Comparison of ENCODE assay signal across 8 mouse cellular contexts in genomic region chr8:105469041-105469695, GRCm38 (mm10). TPM values are rescaled to one million over a fixed set of nuclear protein-coding genes. Genes with fewer than 3 reads are reported as not detected.
A peak's percentile ranks its signal among the peaks of the same experiment; 100 is the strongest.
DNase-seq lines count a peak whose midpoint lies in the region; ATAC-seq lines count a peak whose summit lies in the region.

No protein-coding gene starts in this region.

- H3K4me1 ChIP-seq in liver, embryonic 11.5 days (replicated peaks; ENCODE audit: control insufficient read depth, insufficient read depth, low read length) = peaks cover 36% of the 10 kb centered on the region
- peaks cover 38% of the 10 kb centered on the region for H3K4me1 ChIP-seq in embryonic facial prominence, embryonic 13.5 days
- peaks cover 29% of the 10 kb centered on the region for H3K4me1 ChIP-seq in hindbrain, embryonic 11.5 days (replicated peaks; ENCODE audit: control insufficient read depth, insufficient read depth, low read length)
- peaks cover 48% of the 10 kb centered on the region for H3K4me1 ChIP-seq in lung, embryonic 16.5 days (replicated peaks; ENCODE audit: control insufficient read depth, insufficient read depth, low read length)
- peaks cover 21% of the 10 kb centered on the region for H3K4me1 ChIP-seq in neural tube, embryonic 14.5 days (ENCODE audit: control insufficient read depth, insufficient read depth, low read length)

- H3K36me3 ChIP-seq in liver, embryonic 11.5 days (ENCODE audit: control insufficient read depth, insufficient read depth, low read length) = no peaks in the 10 kb centered on the region
- peaks cover 20% of the 10 kb centered on the region for H3K36me3 ChIP-seq in embryonic facial prominence, embryonic 13.5 days
- H3K36me3 ChIP-seq in hindbrain, embryonic 11.5 days (ENCODE audit: control insufficient read depth, insufficient read depth, low read length) = 0 out of 2 replicates have a peak, but pooled peaks cover 2% of the 10 kb centered on the region
- peaks cover 3% of the 10 kb centered on the region; the same call in 1 of the 2 replicates for H3K36me3 ChIP-seq in lung, embryonic 16.5 days (ENCODE audit: control insufficient read depth, insufficient read depth, low read length)
- 0 out of 2 replicates have a peak, but pooled peaks cover 3% of the 10 kb centered on the region for H3K36me3 ChIP-seq in neural tube, embryonic 14.5 days (ENCODE audit: control insufficient read depth, insufficient read depth, low read length)

- H3K27me3 ChIP-seq in liver, embryonic 11.5 days (replicated peaks; ENCODE audit: control insufficient read depth, insufficient read depth, low read length) = peaks cover 49% of the 10 kb centered on the region
- peaks cover 39% of the 10 kb centered on the region for H3K27me3 ChIP-seq in embryonic facial prominence, embryonic 13.5 days
- peaks cover 6% of the 10 kb centered on the region for H3K27me3 ChIP-seq in hindbrain, embryonic 11.5 days (ENCODE audit: control insufficient read depth, insufficient read depth, low read length)
- H3K27me3 ChIP-seq in lung, embryonic 16.5 days (ENCODE audit: control insufficient read depth, insufficient read depth, low read depth, low read length) = no peaks in the 10 kb centered on the region; the same call in 1 of the 2 replicates
- no peaks in the 10 kb centered on the region for H3K27me3 ChIP-seq in neural tube, embryonic 14.5 days (ENCODE audit: control insufficient read depth, insufficient read depth, low read length)

- no peak overlapping the region for H3K9ac ChIP-seq in liver, embryonic 11.5 days (ENCODE audit: low read depth, low read length)
- H3K9ac ChIP-seq in embryonic facial prominence, embryonic 13.5 days = no peak overlapping the region
- H3K9ac ChIP-seq in hindbrain, embryonic 11.5 days (ENCODE audit: low read depth, low read length) = peak overlapping the region; percentile 42
- H3K9ac ChIP-seq in lung, embryonic 16.5 days (ENCODE audit: low read length) = peak overlapping the region; percentile 19; the same call in 1 of the 2 replicates
- H3K9ac ChIP-seq in neural tube, embryonic 14.5 days (replicated peaks; ENCODE audit: low read depth, low read length) = peak overlapping the region; percentile 39

- 56% methylated on average over 6 of the region's 6 CpGs for WGBS in liver, embryonic 11.5 days
- 44% methylated on average over 6 of the region's 6 CpGs for WGBS in embryonic facial prominence, embryonic 13.5 days
- 33% methylated on average over 6 of the region's 6 CpGs for WGBS in hindbrain, embryonic 11.5 days
- 46% methylated on average over 6 of the region's 6 CpGs for WGBS in lung, embryonic 16.5 days
- 17% methylated on average over 6 of the region's 6 CpGs for WGBS in neural tube, embryonic 14.5 days

- H3K9me3 ChIP-seq in liver, embryonic 11.5 days (ENCODE audit: control insufficient read depth, low read length) = no peaks in the 10 kb centered on the region
- H3K9me3 ChIP-seq in embryonic facial prominence, embryonic 13.5 days = no peaks in the 10 kb centered on the region
- H3K9me3 ChIP-seq in hindbrain, embryonic 11.5 days (ENCODE audit: control insufficient read depth, low read length) = no peaks in the 10 kb centered on the region
- no peaks in the 10 kb centered on the region for H3K9me3 ChIP-seq in lung, embryonic 16.5 days (ENCODE audit: control insufficient read depth, low read length)
- no peaks in the 10 kb centered on the region for H3K9me3 ChIP-seq in neural tube, embryonic 14.5 days (ENCODE audit: control insufficient read depth, low read length)

- peak; percentile 53 for DNase-seq in liver
- no peak for DNase-seq in liver, embryonic 11.5 days (ENCODE audit: low spot score)
- peak; percentile 74 for DNase-seq in hindbrain, embryonic 11.5 days (ENCODE audit: low spot score)
- DNase-seq in kidney, adult 18-20 months = no peak
- no peak for DNase-seq in urinary bladder, postnatal 10 days (ENCODE audit: low spot score)

- no peak overlapping the region for H3K27ac ChIP-seq in liver, embryonic 11.5 days (ENCODE audit: low read depth, low read length)
- H3K27ac ChIP-seq in embryonic facial prominence, embryonic 13.5 days = no peak overlapping the region
- peak overlapping the region; percentile 91 for H3K27ac ChIP-seq in hindbrain, embryonic 11.5 days (ENCODE audit: low read depth, low read length)
- H3K27ac ChIP-seq in lung, embryonic 16.5 days (ENCODE audit: low read length) = no peak overlapping the region
- peak overlapping the region; percentile 77 for H3K27ac ChIP-seq in neural tube, embryonic 14.5 days (ENCODE audit: low read depth, low read length)

- H3K4me3 ChIP-seq in liver, embryonic 11.5 days (ENCODE audit: low read depth, low read length) = no peak overlapping the region
- H3K4me3 ChIP-seq in embryonic facial prominence, embryonic 13.5 days = no peak overlapping the region
- no peak overlapping the region for H3K4me3 ChIP-seq in hindbrain, embryonic 11.5 days (ENCODE audit: low read depth, low read length)
- no peak overlapping the region for H3K4me3 ChIP-seq in lung, embryonic 16.5 days (ENCODE audit: low read length)
- H3K4me3 ChIP-seq in neural tube, embryonic 14.5 days (ENCODE audit: low read depth, low read length) = peak overlapping the region; percentile 42; the same call in 1 of the 2 replicates

- ATAC-seq in liver, embryonic 11.5 days (replicated peaks; ENCODE audit: low FRiP score) = no peak
- ATAC-seq in embryonic facial prominence, embryonic 13.5 days (ENCODE audit: insufficient number of reproducible peaks, insufficient read depth, low FRiP score, low TSS enrichment, low read depth) = peak; percentile 21; the same call in 1 of the 2 replicates
- peak; percentile 60 for ATAC-seq in hindbrain, embryonic 11.5 days (ENCODE audit: low FRiP score)
- no peak for ATAC-seq in lung, embryonic 16.5 days (ENCODE audit: low read depth)
- peak; percentile 54; the same call in 1 of the 2 replicates for ATAC-seq in neural tube, embryonic 14.5 days (ENCODE audit: low read depth)

- no peak overlapping the region for H3K4me2 ChIP-seq in liver, embryonic 11.5 days
- no peak overlapping the region for H3K4me2 ChIP-seq in embryonic facial prominence, embryonic 13.5 days
- peak overlapping the region; percentile 65 for H3K4me2 ChIP-seq in hindbrain, embryonic 11.5 days (replicated peaks; ENCODE audit: low read depth, low read length)
- H3K4me2 ChIP-seq in lung, embryonic 16.5 days (ENCODE audit: low read depth, low read length) = no peak overlapping the region
- H3K4me2 ChIP-seq in neural tube, embryonic 14.5 days (ENCODE audit: low read depth, low read length) = peak overlapping the region; percentile 69

RNA-seq across cellular contexts. Expression of gene Tppp3, which starts 2.2 kb away (rescaled TPM):
- 3.1 and 3.2 TPM in 2 replicates for polyA plus RNA-seq in liver, embryonic 11.5 days (2014; fragmentation: Nextera tagmentation; extraction: Ambion mirVana)
- polyA plus RNA-seq in embryonic facial prominence, embryonic 13.5 days (2015; fragmentation: Nextera tagmentation; extraction: Ambion mirVana) = 18.7 and 23.1 TPM in 2 replicates
- polyA plus RNA-seq in hindbrain, embryonic 11.5 days (2014; fragmentation: Nextera tagmentation; extraction: Ambion mirVana) = 206 and 218 TPM in 2 replicates
- 83.3 and 110 TPM in 2 replicates for polyA plus RNA-seq in lung, embryonic 16.5 days (2015; fragmentation: Nextera tagmentation; extraction: Ambion mirVana)
- polyA plus RNA-seq in neural tube, embryonic 14.5 days (2014; fragmentation: Nextera tagmentation; extraction: Ambion mirVana) = 189 and 259 TPM in 2 replicates

RNA-seq across cellular contexts. Expression of gene Zdhhc1, which starts 27.5 kb away (rescaled TPM):
- 6.4 and 8.9 TPM in 2 replicates for polyA plus RNA-seq in liver, embryonic 11.5 days (2014; fragmentation: Nextera tagmentation; extraction: Ambion mirVana)
- 52.2 and 53.3 TPM in 2 replicates for polyA plus RNA-seq in embryonic facial prominence, embryonic 13.5 days (2015; fragmentation: Nextera tagmentation; extraction: Ambion mirVana)
- polyA plus RNA-seq in hindbrain, embryonic 11.5 days (2014; fragmentation: Nextera tagmentation; extraction: Ambion mirVana) = 19.0 and 19.7 TPM in 2 replicates
- 48.3 and 48.4 TPM in 2 replicates for polyA plus RNA-seq in lung, embryonic 16.5 days (2015; fragmentation: Nextera tagmentation; extraction: Ambion mirVana)
- polyA plus RNA-seq in neural tube, embryonic 14.5 days (2014; fragmentation: Nextera tagmentation; extraction: Ambion mirVana) = 27.9 and 32.5 TPM in 2 replicates

RNA-seq across cellular contexts. Expression of gene Hsd11b2, which starts 49.4 kb away (rescaled TPM):
- 13.8 and 16.4 TPM in 2 replicates for polyA plus RNA-seq in liver, embryonic 11.5 days (2014; fragmentation: Nextera tagmentation; extraction: Ambion mirVana)
- 0.87 and 1.1 TPM in 2 replicates for polyA plus RNA-seq in embryonic facial prominence, embryonic 13.5 days (2015; fragmentation: Nextera tagmentation; extraction: Ambion mirVana)
- 19.6 and 21.1 TPM in 2 replicates for polyA plus RNA-seq in hindbrain, embryonic 11.5 days (2014; fragmentation: Nextera tagmentation; extraction: Ambion mirVana)
- polyA plus RNA-seq in lung, embryonic 16.5 days (2015; fragmentation: Nextera tagmentation; extraction: Ambion mirVana) = 1.6 and 2.2 TPM in 2 replicates
- polyA plus RNA-seq in neural tube, embryonic 14.5 days (2014; fragmentation: Nextera tagmentation; extraction: Ambion mirVana) = 0.94 and 1.2 TPM in 2 replicates

RNA-seq across cellular contexts. Expression of gene Lrrc36, which starts 55.8 kb away (rescaled TPM):
- polyA plus RNA-seq in liver, embryonic 11.5 days (2014; fragmentation: Nextera tagmentation; extraction: Ambion mirVana) = 0.19 TPM in 1 of 2 replicates, not detected in the other
- polyA plus RNA-seq in embryonic facial prominence, embryonic 13.5 days (2015; fragmentation: Nextera tagmentation; extraction: Ambion mirVana) = 0.22 TPM in 1 of 2 replicates, not detected in the other
- 2.8 and 3.0 TPM in 2 replicates for polyA plus RNA-seq in hindbrain, embryonic 11.5 days (2014; fragmentation: Nextera tagmentation; extraction: Ambion mirVana)
- polyA plus RNA-seq in lung, embryonic 16.5 days (2015; fragmentation: Nextera tagmentation; extraction: Ambion mirVana) = 1.5 and 1.6 TPM in 2 replicates
- 0.16 and 0.43 TPM in 2 replicates for polyA plus RNA-seq in neural tube, embryonic 14.5 days (2014; fragmentation: Nextera tagmentation; extraction: Ambion mirVana)

RNA-seq across cellular contexts. Expression of gene Kctd19, which starts 55.9 kb away (rescaled TPM):
- polyA plus RNA-seq in liver, embryonic 11.5 days (2014; fragmentation: Nextera tagmentation; extraction: Ambion mirVana) = not detected in 2 replicates
- polyA plus RNA-seq in embryonic facial prominence, embryonic 13.5 days (2015; fragmentation: Nextera tagmentation; extraction: Ambion mirVana) = not detected in 2 replicates
- polyA plus RNA-seq in hindbrain, embryonic 11.5 days (2014; fragmentation: Nextera tagmentation; extraction: Ambion mirVana) = 0.14 TPM in 1 of 2 replicates, not detected in the other
- polyA plus RNA-seq in lung, embryonic 16.5 days (2015; fragmentation: Nextera tagmentation; extraction: Ambion mirVana) = 0.13 and 0.36 TPM in 2 replicates
- not detected in 2 replicates for polyA plus RNA-seq in neural tube, embryonic 14.5 days (2014; fragmentation: Nextera tagmentation; extraction: Ambion mirVana)

Comparison
In these comparisons a context has a peak if more than half of its experiments do, and no peak if none do; other contexts are left out.
1. DNase-seq: peak in liver (single experiment) and hindbrain, embryonic 11.5 days (single experiment); none in liver, embryonic 11.5 days (single experiment), kidney, adult 18-20 months (single experiment) and urinary bladder, postnatal 10 days (single experiment).
2. ATAC-seq: peak in embryonic facial prominence, embryonic 13.5 days (single experiment), hindbrain, embryonic 11.5 days (single experiment) and neural tube, embryonic 14.5 days (single experiment); none in liver, embryonic 11.5 days (single experiment) and lung, embryonic 16.5 days (single experiment).
3. H3K27ac ChIP-seq: peak in hindbrain, embryonic 11.5 days (single experiment) and neural tube, embryonic 14.5 days (single experiment); none in liver, embryonic 11.5 days (single experiment), embryonic facial prominence, embryonic 13.5 days (single experiment) and lung, embryonic 16.5 days (single experiment).
4. H3K4me2 ChIP-seq: peak in hindbrain, embryonic 11.5 days (single experiment) and neural tube, embryonic 14.5 days (single experiment); none in liver, embryonic 11.5 days (single experiment), embryonic facial prominence, embryonic 13.5 days (single experiment) and lung, embryonic 16.5 days (single experiment).
5. H3K9ac ChIP-seq: peak in hindbrain, embryonic 11.5 days (single experiment), lung, embryonic 16.5 days (single experiment) and neural tube, embryonic 14.5 days (single experiment); none in liver, embryonic 11.5 days (single experiment) and embryonic facial prominence, embryonic 13.5 days (single experiment).